Mouse (Mus musculus): Measurements from ENCODE around the gene Stk39.

Gene Stk39

DNA sequence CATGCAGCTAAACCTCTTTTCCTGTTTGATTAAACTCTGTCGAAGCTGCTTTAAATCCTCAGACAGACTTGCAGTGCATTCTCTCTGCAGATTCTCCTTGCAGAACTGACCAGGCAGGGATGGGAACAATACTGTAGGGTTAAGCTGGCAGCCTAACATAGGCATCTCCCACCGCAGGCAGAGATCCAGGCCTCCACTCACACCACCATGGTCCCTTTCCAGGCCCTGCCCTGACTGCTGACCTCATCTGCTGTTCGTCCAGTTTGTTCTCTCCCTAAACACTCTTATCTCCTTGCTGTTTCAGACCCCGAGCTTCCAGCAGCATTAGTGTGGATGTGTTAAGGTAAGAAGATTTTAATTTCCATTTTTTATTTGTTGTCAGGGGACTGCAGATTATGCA, 182.1 kb downstream of the Stk39 start:
- no peak for DNase-seq (ENCODE audit: low spot score in 2 of 2)

- no peak for DNase-seq (ENCODE audit: low spot score in 2 of 2)
Observed at GRCm38 (mm10) chr2:68289177-68289576, 182.9 kb downstream of the Stk39 start.

GRCm38 (mm10) chr2:68288106-68288505, 184.0 kb downstream of the Stk39 start:
- DNase-seq (ENCODE audit: low spot score in 2 of 2): no peak

DNA sequence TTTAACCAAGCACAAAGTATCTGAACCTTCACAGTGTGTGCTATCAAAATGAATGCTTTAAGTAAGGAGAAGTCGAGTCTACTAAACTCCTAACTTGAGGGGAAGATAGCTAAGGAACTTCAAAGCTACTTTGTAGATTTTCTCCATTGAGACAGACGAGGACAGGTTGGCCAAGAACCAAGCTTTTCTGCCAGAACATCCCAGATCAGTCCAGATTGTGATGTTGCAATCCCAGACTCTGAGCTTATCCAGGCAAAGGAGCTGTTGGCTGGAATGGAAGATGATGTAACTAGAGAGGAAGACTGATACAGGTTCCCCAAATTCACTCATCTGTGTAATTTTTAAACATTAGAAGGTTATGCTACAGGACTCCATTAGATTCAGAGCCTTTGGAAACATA, 187.7 kb downstream of the Stk39 start:
- no peak for DNase-seq (ENCODE audit: low spot score in 2 of 2)

GRCm38 (mm10) chr2:68283021-68283548, 189.0 kb downstream of the Stk39 start:
- DNase-seq (ENCODE audit: low spot score in 2 of 2): no peak

GRCm38 (mm10) chr2:68281575-68281974, 190.5 kb downstream of the Stk39 start:
- DNase-seq (ENCODE audit: low spot score in 2 of 2): peak in 1 of 2 experiments; percentile 13

GRCm38 (mm10) chr2:68271301-68271700, 200.8 kb downstream of the Stk39 start:
- no peak for DNase-seq (ENCODE audit: low spot score in 2 of 2)

- no peak for DNase-seq (ENCODE audit: low spot score in 2 of 2)
Observed at GRCm38 (mm10) chr2:68270836-68271235, 201.2 kb downstream of the Stk39 start.

- DNase-seq (ENCODE audit: low spot score in 2 of 2): no peak
Observed at GRCm38 (mm10) chr2:68269646-68270045, 202.4 kb downstream of the Stk39 start.

DNA sequence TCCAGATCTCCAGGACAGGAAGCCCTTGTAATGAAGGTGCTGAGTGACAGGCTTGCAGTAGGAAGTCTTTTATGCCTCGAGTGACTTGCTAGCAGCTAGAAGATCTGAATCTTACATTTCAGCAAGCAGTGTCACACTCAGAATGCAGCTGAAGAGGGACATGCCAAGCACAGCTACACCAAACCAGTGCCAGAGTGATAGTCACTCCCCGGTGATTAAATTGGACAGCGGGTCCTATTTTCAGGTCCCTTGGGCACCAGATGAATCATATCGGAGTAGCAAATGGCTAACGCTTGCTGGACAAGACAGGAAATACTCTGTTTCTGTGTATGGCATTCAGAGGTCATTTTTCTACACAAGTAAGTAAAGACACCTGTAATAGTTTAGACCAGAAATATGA, 207.2 kb downstream of the Stk39 start:
- DNase-seq (ENCODE audit: low spot score in 2 of 2): no peak

- no peak for DNase-seq (ENCODE audit: low spot score in 2 of 2)
Observed at GRCm38 (mm10) chr2:68260911-68261310, 211.2 kb downstream of the Stk39 start.

GRCm38 (mm10) chr2:68257571-68257970, 214.5 kb downstream of the Stk39 start:
- peak in 1 of 2 experiments; percentile 20 for DNase-seq (ENCODE audit: low spot score in 2 of 2)

GRCm38 (mm10) chr2:68256472-68256871, 215.6 kb downstream of the Stk39 start:
- peak in 1 of 2 experiments; percentile 36 for DNase-seq (ENCODE audit: low spot score in 2 of 2)

GRCm38 (mm10) chr2:68254756-68255155, 217.3 kb downstream of the Stk39 start:
- no peak for DNase-seq (ENCODE audit: low spot score in 2 of 2)

DNA sequence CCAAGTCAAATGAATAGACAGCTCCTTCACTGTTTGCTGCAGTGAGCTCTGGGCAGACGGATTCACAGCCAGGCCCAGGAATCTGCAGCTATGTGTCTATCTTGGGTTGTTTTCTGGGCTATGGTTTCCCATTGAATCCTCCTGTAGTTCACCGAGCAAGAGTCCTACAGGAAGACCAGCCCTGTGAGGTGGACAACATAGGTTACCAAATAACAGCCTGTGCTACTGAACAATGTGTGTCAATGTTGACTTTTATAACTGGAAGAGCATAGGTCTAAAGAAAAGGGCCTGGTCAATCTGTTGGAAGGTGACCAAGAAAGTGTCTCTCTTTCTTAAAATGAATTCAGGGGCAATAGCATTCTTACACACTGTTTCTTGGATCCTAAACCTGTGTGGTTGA, 218.8 kb downstream of the Stk39 start:
- no peak for DNase-seq (ENCODE audit: low spot score in 2 of 2)

DNA sequence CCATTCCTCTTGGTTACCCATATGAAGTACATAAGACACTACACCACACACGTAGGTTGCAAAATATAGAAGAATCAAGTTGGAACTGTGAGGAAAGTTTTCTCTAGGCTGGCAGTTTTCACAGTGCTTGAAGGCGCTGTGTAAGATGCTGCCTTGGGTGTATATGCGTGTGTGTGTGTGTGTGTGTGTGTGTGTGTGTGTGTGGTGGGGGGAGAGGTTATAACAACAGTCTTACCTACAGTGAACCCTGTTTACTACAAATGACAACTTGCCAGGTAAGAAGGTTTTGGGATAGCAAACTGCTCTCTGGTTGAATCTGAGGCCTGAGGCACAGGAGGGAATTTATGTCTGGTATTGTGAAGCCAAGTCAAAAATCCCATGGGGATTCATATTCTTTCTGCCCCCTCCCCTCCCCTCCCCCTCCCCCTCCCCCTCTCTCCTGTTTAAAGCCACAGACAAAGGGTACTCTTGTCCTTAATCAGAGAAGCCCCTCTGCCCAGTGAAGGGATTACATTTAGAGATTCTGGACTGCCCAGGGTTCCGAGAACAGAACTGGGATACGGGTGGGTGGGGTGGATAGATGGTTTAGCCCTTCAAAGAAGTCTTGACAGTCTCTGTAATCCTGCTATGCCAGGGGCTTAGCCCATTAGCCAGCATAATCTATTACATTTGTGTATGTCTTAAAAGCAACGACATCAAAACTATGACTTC, 219.9 kb downstream of the Stk39 start:
- no peak for DNase-seq (ENCODE audit: low spot score in 2 of 2)

DNA sequence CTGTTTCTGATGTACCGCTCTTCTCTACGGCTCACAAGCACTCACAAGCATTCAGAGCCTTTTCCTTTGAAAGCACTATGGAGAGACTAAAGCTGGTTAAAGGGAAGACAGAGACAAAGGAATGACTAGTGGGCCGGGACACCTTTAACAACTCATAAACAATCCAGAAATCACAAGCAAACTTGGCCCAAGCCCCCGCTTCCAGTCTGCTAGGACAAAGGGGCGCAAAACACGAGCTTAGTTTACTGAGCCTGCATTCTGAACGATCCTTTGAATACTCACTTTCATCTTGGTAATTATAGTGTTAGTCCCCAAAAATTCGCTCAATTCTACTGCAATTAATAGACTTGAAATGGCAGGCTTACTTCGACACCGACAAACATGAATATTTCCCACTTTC, 221.2 kb downstream of the Stk39 start:
- DNase-seq (ENCODE audit: low spot score in 2 of 2): no peak

DNA sequence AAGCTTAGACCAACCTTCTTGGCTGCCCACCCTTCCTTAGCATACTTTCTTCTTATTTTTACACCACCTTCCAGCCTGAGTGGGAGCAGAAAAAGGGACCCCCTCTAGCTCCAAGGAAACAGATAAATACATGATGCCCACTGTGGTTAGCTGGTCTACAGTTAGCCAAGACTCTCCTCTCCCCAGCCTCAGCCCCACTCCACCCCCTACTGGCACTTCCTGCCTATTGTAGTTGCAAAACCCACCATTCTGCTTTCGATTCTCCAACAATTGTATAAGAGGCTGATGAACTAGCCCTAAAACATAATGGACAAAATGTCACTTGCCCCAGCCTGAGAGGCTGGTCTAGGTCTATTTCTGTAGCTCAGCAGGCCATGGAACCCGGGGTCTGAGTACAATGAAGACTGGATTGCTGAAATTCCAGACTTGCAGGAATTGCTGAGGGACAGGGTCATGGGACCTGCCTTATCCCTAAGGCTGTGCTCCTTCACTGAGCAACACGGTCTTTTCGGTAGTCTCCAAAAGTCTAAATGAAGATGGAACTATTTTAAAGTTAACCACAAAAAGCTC, 222.1 kb downstream of the Stk39 start:
- no peak for DNase-seq (ENCODE audit: low spot score in 2 of 2)

- DNase-seq (ENCODE audit: low spot score in 2 of 2): no peak
Observed at GRCm38 (mm10) chr2:68246284-68246683, 225.8 kb downstream of the Stk39 start.

DNA sequence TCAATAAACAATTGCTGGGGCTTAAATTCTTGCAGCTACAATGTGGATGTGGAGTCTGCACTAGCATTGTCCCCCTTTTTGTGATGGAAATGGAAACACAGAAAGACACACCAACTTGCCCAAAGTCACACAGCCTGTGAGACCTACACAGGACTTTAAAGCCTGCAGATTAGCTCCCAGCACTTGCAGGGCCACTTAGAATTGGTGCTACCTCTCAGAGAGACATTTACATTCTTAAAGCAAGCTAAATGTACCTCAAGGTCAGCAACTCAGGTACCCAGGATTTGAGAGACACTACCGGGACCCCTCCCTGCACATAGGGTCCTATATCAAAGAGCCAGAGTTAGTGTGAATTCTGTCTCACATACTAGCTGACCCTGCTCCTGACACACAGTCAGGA, 227.5 kb downstream of the Stk39 start:
- no peak for DNase-seq (ENCODE audit: low spot score in 2 of 2)

- no peak for DNase-seq (ENCODE audit: low spot score in 2 of 2)
Observed at GRCm38 (mm10) chr2:68243879-68244553, 228.1 kb downstream of the Stk39 start.

- no peak for DNase-seq (ENCODE audit: low spot score in 2 of 2)
Observed at GRCm38 (mm10) chr2:68243273-68243672, 228.8 kb downstream of the Stk39 start.

DNA sequence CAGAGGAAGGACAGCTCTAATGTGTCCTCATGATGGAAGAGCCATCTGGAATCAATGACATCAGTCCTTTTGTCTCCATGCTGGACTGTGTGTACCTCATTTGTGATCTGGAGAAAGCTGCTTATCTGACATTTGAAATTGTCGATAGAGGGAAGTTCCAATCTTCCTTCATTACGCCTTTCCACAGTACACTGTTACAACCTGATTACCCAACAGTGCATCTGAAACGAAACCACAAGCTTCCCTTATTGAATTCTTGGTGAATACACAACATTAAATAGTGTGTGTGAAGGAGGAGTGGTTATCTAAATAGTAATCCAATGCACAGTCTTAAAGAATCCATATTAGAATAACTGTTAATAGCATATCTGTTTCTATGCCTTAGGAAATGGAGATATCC, 230.0 kb downstream of the Stk39 start:
- DNase-seq (ENCODE audit: low spot score in 2 of 2): no peak

Measured in left cerebral cortex, adult 9 months (tissue).